Mouse (Mus musculus) intestine, embryonic 14.5 days (tissue): Measurements from ENCODE around the gene Atp5f1. TPM values are rescaled to one million over a fixed set of nuclear protein-coding genes. Genes with fewer than 3 reads are reported as not detected.

Experiments used
- ATAC-seq: fragments of 200-750 bp; cut with Nextera tagmentation; replicated peaks from 2 replicates; pipeline ENCODE4 v1.8.0; 2017; ENCODE audit warnings: low read depth, moderate number of reproducible peaks, moderate TSS enrichment, moderate library complexity; ENCODE audit not compliant: low FRiP score, low TSS enrichment
- DNase-seq: peaks from one replicate; pipeline ENCODE4 v3.0.0-alpha.2; 2018; ENCODE audit warnings: low spot score
- H3K27ac ChIP-seq: fragments of 300-500 bp; sonication (generic); 2 replicates; pipeline ENCODE4 v1.5.1; 2014; ENCODE audit warnings: low read depth, mild to moderate bottlenecking, control low read depth
- H3K27me3 ChIP-seq: fragments of 300-500 bp; sonication (generic); replicated peaks from 2 replicates; pipeline ENCODE4 v1.6.1; 2014; ENCODE audit warnings: low read length, control low read depth; ENCODE audit not compliant: control insufficient read depth, insufficient read depth
- H3K36me3 ChIP-seq: fragments of 300-500 bp; sonication (generic); 2 replicates; pipeline ENCODE4 v1.6.1; 2014; ENCODE audit warnings: low read length, control low read depth; ENCODE audit not compliant: control insufficient read depth, insufficient read depth
- H3K4me1 ChIP-seq: fragments of 300-500 bp; sonication (generic); replicated peaks from 2 replicates; pipeline ENCODE4 v1.6.1; 2014; ENCODE audit warnings: low read length, control low read depth, mixed read lengths; ENCODE audit not compliant: control insufficient read depth, insufficient read depth
- H3K4me2 ChIP-seq: fragments of 300-500 bp; sonication (generic); 2 replicates; pipeline ENCODE4 v1.6.1; 2014; ENCODE audit warnings: low read length
- H3K4me3 ChIP-seq: fragments of 300-500 bp; sonication (generic); 2 replicates; pipeline ENCODE4 v1.5.1; 2014; ENCODE audit warnings: low read depth, low read length, control low read depth, mixed read lengths
- H3K9ac ChIP-seq: fragments of 300-500 bp; sonication (generic); 2 replicates; pipeline ENCODE4 v1.6.1; 2014; ENCODE audit warnings: mild to moderate bottlenecking, low read length
- H3K9me3 ChIP-seq: fragments of 300-500 bp; sonication (generic); 2 replicates; pipeline ENCODE4 v1.6.1; 2016; ENCODE audit warnings: low read length, control low read depth; ENCODE audit not compliant: control insufficient read depth
- WGBS: fragments of 180-500 bp; shearing (Covaris S2); extraction: QIAGEN DNeasy Blood & Tissue Kit; methylation state at CpG from one replicate; pipeline ENCODE4 v1.1.7; 2014; 5-methylcytosine and 5-hydroxymethylcytosine counted together
- polyA plus RNA-seq: library from polyadenylated mRNA; unstranded; fragments of >200 nt; fragmentation: Nextera tagmentation; extraction: Ambion mirVana; gene quantifications from 2 replicates; pipeline ENCODE4 v1.2.1, GENCODE M21; 2014

Gene Atp5f1
- polyA plus RNA-seq, 1 experiment from 2014 or later: 500 TPM

DNA sequence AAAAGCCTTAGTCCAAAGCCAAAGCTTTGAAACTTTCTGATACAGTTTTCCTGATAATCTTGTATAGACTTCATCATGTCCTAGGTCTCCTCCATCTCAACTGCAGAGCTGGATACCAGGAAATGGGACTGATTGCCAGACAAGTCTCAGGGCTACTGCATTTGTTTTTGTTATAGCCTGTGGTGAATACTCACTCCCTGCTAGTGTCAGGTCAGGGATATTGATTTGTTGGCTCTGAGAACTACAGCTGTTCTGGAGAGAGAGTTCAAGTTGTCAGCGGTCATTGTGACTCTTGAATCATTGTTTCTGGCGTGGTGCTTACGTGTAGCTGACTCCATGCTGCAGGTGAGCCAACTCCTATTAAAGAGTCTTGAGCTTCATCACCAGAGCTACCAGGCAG, 13.5 kb upstream of the Atp5f1 start, which contains the start of gene Ovgp1:
Ovgp1 (plus strand) TSS at position 301 of the 400 bp plus-strand sequence.
- Histone ChIP-seq H3K36me3 (peaks cover 23% of the 10 kb centered on the region), H3K9ac (no peak within 1 kb of the TSS), H3K4me1 (no peaks in the 10 kb centered on the region), H3K27me3 (no peaks in the 10 kb centered on the region), H3K4me2 (no peak within 1 kb of the TSS), H3K9me3 (no peaks in the 10 kb centered on the region), H3K4me3 (no peak within 1 kb of the TSS), H3K27ac (no peak within 1 kb of the TSS)
- WGBS: 69% methylated on average over 3 of the region's 3 CpGs
- no peak for ATAC-seq
- no peak for DNase-seq

DNA sequence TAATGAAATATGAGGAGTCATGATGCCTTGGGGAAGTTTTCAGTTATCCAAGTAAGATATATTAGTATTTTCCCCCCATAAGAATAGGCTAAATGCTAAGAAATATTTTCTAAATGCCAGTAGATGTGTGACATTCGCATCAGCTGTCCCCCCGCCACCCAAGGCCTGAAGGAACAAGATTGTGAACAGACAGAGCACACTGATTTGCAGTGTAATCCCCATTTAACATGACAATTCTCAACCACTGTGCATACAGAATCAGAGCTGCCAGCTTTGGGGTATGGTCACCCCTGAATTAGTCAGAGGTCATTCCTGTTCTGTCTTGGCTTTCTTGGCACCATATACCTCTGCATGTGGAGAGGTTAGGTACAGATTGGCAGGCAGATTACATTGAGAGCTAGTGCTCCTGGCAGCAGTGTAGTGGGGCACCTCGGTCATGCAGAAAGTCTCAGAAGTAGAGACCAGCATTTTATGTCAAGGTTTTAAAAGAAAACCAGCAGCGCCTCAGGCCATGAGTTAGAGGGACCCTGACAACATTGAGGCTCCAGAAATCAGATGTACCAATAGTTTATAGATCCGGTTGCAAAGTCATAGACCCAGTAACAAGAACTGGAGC, 12.0 kb upstream of the Atp5f1 start:
- H3K9me3 ChIP-seq: no peaks in the 10 kb centered on the region
- H3K4me2 ChIP-seq: no peak overlapping the region
- no peak for DNase-seq
- no peaks in the 10 kb centered on the region for H3K4me1 ChIP-seq
- H3K27me3 ChIP-seq: no peaks in the 10 kb centered on the region
- WGBS: 80% methylated on average over 5 of the region's 5 CpGs
- peaks cover 38% of the 10 kb centered on the region for H3K36me3 ChIP-seq
- 0 out of 2 replicates have a peak, but pooled peaks have one; percentile 10 for ATAC-seq
- no peak overlapping the region for H3K9ac ChIP-seq
- H3K27ac ChIP-seq: no peak overlapping the region
- H3K4me3 ChIP-seq: no peak overlapping the region

GRCm38 (mm10) chr3:105960700-105961099, 801 bp upstream of the Atp5f1 start:
- H3K9ac ChIP-seq: no peak overlapping the region
- peaks cover 24% of the 10 kb centered on the region for H3K4me1 ChIP-seq
- ATAC-seq (no peak), DNase-seq (no peak)
- H3K9me3 ChIP-seq: no peaks in the 10 kb centered on the region
- 92% methylated on average over 2 of the region's 2 CpGs for WGBS
- H3K4me2 ChIP-seq: peak overlapping the region; percentile 86
- peak overlapping the region; percentile 59 for H3K4me3 ChIP-seq
- H3K27ac ChIP-seq: no peak overlapping the region
- no peaks in the 10 kb centered on the region for H3K27me3 ChIP-seq
- peaks cover 66% of the 10 kb centered on the region for H3K36me3 ChIP-seq

DNA sequence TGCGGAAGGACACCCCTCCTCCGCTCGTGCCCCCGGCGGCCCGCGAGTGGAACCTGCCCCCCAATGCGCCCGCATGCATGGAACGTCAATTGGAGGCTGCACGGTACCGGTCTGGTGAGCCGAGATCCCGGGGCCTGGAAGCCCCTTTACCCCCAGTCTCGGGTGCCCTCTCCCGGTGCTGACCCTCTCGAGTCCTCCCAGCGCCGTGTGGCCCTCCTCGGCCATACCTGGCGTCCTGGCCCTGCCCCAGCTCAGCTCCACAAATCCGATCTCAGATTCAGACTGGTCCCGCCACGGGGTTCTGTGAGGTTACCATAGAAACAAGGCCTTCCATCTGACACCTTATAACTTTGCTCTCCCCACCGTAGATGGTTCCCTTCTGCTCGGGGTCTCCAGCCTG, 314 bp downstream of the Atp5f1 start:
- WGBS: under 1% methylated on average over 26 of the region's 26 CpGs
- no peak for DNase-seq
- ATAC-seq: peak; percentile 72

GRCm38 (mm10) chr3:105958974-105959580, 822 bp downstream of the Atp5f1 start, which contains the start of gene Wdr77:
TSS of gene Wdr77 (plus strand) at chr3:105959369.
- DNase-seq: peak; percentile 100
- Histone ChIP-seq H3K27ac (peak within 1 kb of the TSS; percentile 82), H3K4me2 (peak within 1 kb of the TSS; percentile 86), H3K9me3 (no peaks in the 10 kb centered on the region), H3K4me3 (peak within 1 kb of the TSS; percentile 59), H3K9ac (peak within 1 kb of the TSS; percentile 97), H3K4me1 (peaks cover 24% of the 10 kb centered on the region), H3K27me3 (no peaks in the 10 kb centered on the region), H3K36me3 (peaks cover 64% of the 10 kb centered on the region)
- 0% methylated on average over 50 of the region's 52 CpGs for WGBS
- peak; percentile 99 for ATAC-seq

More for the DNA sequence above, 314 bp downstream of the Atp5f1 start:
- H3K4me1 ChIP-seq: peaks cover 24% of the 10 kb centered on the region
- peak overlapping the region; percentile 59 for H3K27ac ChIP-seq
- peak overlapping the region; percentile 59 for H3K4me3 ChIP-seq
- peaks cover 64% of the 10 kb centered on the region for H3K36me3 ChIP-seq
- no peaks in the 10 kb centered on the region for H3K9me3 ChIP-seq
- H3K27me3 ChIP-seq: no peaks in the 10 kb centered on the region
- H3K9ac ChIP-seq: peak overlapping the region; percentile 94
- peak overlapping the region; percentile 86 for H3K4me2 ChIP-seq

DNA sequence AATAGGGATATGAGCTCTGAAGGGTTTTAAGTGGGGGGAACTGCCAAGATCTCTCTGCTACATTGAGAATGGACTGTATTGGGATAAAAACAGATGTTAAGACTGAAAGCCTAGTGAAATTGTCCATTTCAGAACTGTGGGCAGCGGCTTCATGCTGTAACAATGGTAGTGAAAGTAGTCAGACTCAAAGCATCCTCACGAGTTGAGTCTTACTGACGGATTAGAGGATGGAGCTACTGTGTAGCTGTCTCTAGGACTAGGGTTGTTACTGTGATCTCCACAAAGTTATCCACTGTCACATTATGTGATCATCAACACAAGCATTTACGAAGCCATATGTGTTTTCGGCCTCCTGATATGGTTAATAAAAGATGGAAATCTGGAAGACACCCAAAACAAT, 1.7 kb downstream of the Atp5f1 start:
- ATAC-seq (no peak), DNase-seq (no peak)
- WGBS: 43% methylated on average over 5 of the region's 5 CpGs
- Histone ChIP-seq H3K36me3 (peaks cover 64% of the 10 kb centered on the region), H3K9me3 (no peaks in the 10 kb centered on the region), H3K27me3 (no peaks in the 10 kb centered on the region), H3K27ac (no peak overlapping the region), H3K9ac (peak overlapping the region; percentile 97), H3K4me3 (peak overlapping the region; percentile 59), H3K4me1 (peaks cover 24% of the 10 kb centered on the region), H3K4me2 (peak overlapping the region; percentile 82)

- peaks cover 24% of the 10 kb centered on the region for H3K4me1 ChIP-seq
- no peaks in the 10 kb centered on the region for H3K27me3 ChIP-seq
- DNase-seq (no peak), ATAC-seq (no peak)
- H3K9ac ChIP-seq: no peak overlapping the region
- 92% methylated on average over 1 of the region's 1 CpGs for WGBS
- H3K27ac ChIP-seq: no peak overlapping the region
- H3K9me3 ChIP-seq: no peaks in the 10 kb centered on the region
- peak overlapping the region; percentile 82 for H3K4me2 ChIP-seq
- peaks cover 64% of the 10 kb centered on the region for H3K36me3 ChIP-seq
- peak overlapping the region; percentile 59; the same call in 1 of the 2 replicates for H3K4me3 ChIP-seq
Observed at GRCm38 (mm10) chr3:105957235-105957634, 2.7 kb downstream of the Atp5f1 start.

DNA sequence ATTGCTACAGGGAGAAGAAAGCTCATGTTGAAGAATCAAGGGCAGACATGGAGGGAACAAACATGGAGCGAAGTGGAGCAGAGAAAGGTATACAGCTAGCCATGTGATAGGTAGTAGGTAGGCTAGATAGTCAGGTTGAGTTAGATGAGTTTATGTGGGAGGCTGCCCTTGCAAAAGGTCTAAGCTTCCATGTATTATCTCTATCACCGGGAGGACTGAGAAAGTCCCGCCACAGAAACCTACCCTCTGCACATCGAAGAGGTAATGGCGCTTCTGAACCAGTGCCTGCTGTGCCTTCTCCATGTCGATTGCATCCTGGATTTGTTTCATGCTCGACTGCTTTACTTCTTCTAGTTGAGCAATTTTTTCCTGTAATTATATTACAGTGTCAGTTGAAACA, 8.6 kb downstream of the Atp5f1 start:
- ATAC-seq (no peak), DNase-seq (no peak)
- Histone ChIP-seq H3K9me3 (no peaks in the 10 kb centered on the region), H3K36me3 (peaks cover 96% of the 10 kb centered on the region), H3K27me3 (no peaks in the 10 kb centered on the region), H3K4me1 (no peaks in the 10 kb centered on the region), H3K9ac (no peak overlapping the region), H3K27ac (no peak overlapping the region), H3K4me3 (no peak overlapping the region), H3K4me2 (no peak overlapping the region)
- WGBS: 95% methylated on average over 7 of the region's 7 CpGs
